ENCODE assay signal across 8 mouse cellular contexts in the genomic region with DNA sequence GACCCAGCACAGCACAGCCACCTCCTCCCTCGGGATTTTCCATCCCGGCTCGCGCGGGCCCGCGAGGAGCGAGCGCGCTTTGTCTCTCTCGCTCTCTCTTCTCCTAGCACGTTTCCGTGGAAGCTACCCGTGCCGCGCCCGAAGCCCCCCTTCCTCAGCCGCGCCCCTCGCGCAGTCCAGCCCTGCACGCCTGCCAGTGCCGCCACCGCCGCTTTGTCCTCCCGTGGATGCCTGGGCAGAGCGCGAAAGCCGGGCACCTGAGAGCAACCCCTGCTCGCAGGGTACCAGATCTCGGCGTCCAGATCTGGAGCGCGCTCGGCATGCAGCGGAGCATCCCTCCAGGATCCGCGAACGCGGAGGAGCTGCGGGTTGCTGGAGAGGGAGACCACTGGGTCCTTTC. TPM values are rescaled to one million over a fixed set of nuclear protein-coding genes. Genes with fewer than 3 reads are reported as not detected.
DNase-seq lines count a peak whose midpoint lies in the region; ATAC-seq lines count a peak whose summit lies in the region.

No protein-coding gene starts in this region.

- no peak overlapping the region for H3K27ac ChIP-seq in heart, embryonic 13.5 days (replicated peaks)
- no peak overlapping the region for H3K27ac ChIP-seq in heart, embryonic 16.5 days (ENCODE audit: low read length)

- no peak for ATAC-seq in heart, embryonic 13.5 days (ENCODE audit: extremely low read depth, insufficient number of reproducible peaks, low FRiP score, low TSS enrichment)
- no peak for ATAC-seq in heart, embryonic 16.5 days (replicated peaks; ENCODE audit: extremely low read depth, insufficient read depth, low FRiP score)
- ATAC-seq in activated CD4-positive, CD25-positive, alpha-beta regulatory T cell, adult 4 months, result no peak

- peaks cover 22% of the 10 kb centered on the region for H3K4me1 ChIP-seq in heart, embryonic 13.5 days
- H3K4me1 ChIP-seq in heart, embryonic 16.5 days (ENCODE audit: control insufficient read depth, insufficient read depth, low read length), result peaks cover 9% of the 10 kb centered on the region; the same call in 1 of the 2 replicates

- 5% methylated on average over 41 of the region's 41 CpGs for WGBS in heart, embryonic 13.5 days
- 3% methylated on average over 41 of the region's 41 CpGs for WGBS in heart, embryonic 16.5 days

- H3K4me2 ChIP-seq in heart, embryonic 13.5 days, result peak overlapping the region; percentile 52
- no peak overlapping the region for H3K4me2 ChIP-seq in heart, embryonic 16.5 days (ENCODE audit: low read depth, low read length)

- intact Hi-C loops in heart, postnatal 25 days (cut with DNase I), result loop anchor here (2.0 kb wide), 1 partner anchor 66 kb away; no protein-coding TSS in a partner anchor
- intact Hi-C loops in left cerebral cortex, postnatal 36 days (cut with DNase I), result loop anchor here (2.0 to 5.0 kb wide), 4 partner anchors 34 to 126 kb away; partner anchors contain the start of genes Prmt7 and Slc7a6os

- no peaks in the 10 kb centered on the region for H3K9me3 ChIP-seq in heart, embryonic 13.5 days
- H3K9me3 ChIP-seq in heart, embryonic 16.5 days (replicated peaks; ENCODE audit: control insufficient read depth, low read length), result no peaks in the 10 kb centered on the region

- H3K4me3 ChIP-seq in heart, embryonic 13.5 days, result peak overlapping the region; percentile 66
- peak overlapping the region; percentile 8; the same call in 1 of the 2 replicates for H3K4me3 ChIP-seq in heart, embryonic 16.5 days (ENCODE audit: low read length)

- DNase-seq in heart, postnatal 25 days (ENCODE audit: low spot score), result no peak
- peak; percentile 66 to 69 for DNase-seq in cerebellum, postnatal 14 days
- DNase-seq in left cerebral cortex, postnatal 36 days (ENCODE audit: low spot score in 2 of 2), result peak; percentile 65 to 71
- peak; percentile 69 to 76 for DNase-seq in right cerebral cortex, adult 2 months (ENCODE audit: low spot score in 2 of 2)
- no peak for DNase-seq in ovary, postnatal 14 days (ENCODE audit: low spot score)

- H3K36me3 ChIP-seq in heart, embryonic 13.5 days, result no peaks in the 10 kb centered on the region
- no peaks in the 10 kb centered on the region for H3K36me3 ChIP-seq in heart, embryonic 16.5 days (ENCODE audit: control insufficient read depth, insufficient read depth)

- peaks cover 43% of the 10 kb centered on the region for H3K27me3 ChIP-seq in heart, embryonic 13.5 days (replicated peaks)
- H3K27me3 ChIP-seq in heart, embryonic 16.5 days (ENCODE audit: control insufficient read depth, insufficient read depth, low read length), result peaks cover 24% of the 10 kb centered on the region

- no peak overlapping the region for H3K9ac ChIP-seq in heart, embryonic 13.5 days
- no peak overlapping the region for H3K9ac ChIP-seq in heart, embryonic 16.5 days (ENCODE audit: low read length)

RNA-seq across cellular contexts. Expression of gene Smpd3, which starts 1.2 kb away (rescaled TPM):
- 1.6 and 2.0 TPM in 2 replicates for polyA plus RNA-seq in heart, embryonic 13.5 days (2015; fragmentation: Nextera tagmentation; extraction: Ambion mirVana)
- 1 to 10 TPM; 3.6 to 4.9 TPM for total RNA-seq in heart, postnatal 25 days (2021)
- polyA plus RNA-seq in heart, embryonic 16.5 days (2015; fragmentation: Nextera tagmentation; extraction: Ambion mirVana), result 2.7 and 2.9 TPM in 2 replicates
- total RNA-seq in left cerebral cortex, postnatal 36 days (2021), result 10 to 100 TPM; 59.2 to 69.9 TPM
- not detected for polyA plus RNA-seq in activated CD4-positive, CD25-positive, alpha-beta regulatory T cell, adult 4 months (2017; shearing (Covaris generic))

Comparison
In these comparisons a context has a peak if more than half of its experiments do, and no peak if none do; other contexts are left out.
1. DNase-seq: peak in cerebellum, postnatal 14 days (2 of 2), left cerebral cortex, postnatal 36 days (2 of 2) and right cerebral cortex, adult 2 months (2 of 2); none in heart, postnatal 25 days (single experiment) and ovary, postnatal 14 days (single experiment).